Mouse (Mus musculus) G1E (cell line): ENCODE results near the gene Gucy2c. TPM values are rescaled to one million over a fixed set of nuclear protein-coding genes. Genes with fewer than 3 reads are reported as not detected.

Experiments
- ATAC-seq: 2 replicates; pipeline ENCODE4 v1.8.0; 2016; ENCODE audit warnings: mild to moderate bottlenecking; ENCODE audit not compliant: insufficient number of reproducible peaks, poor library complexity, low FRiP score, severe bottlenecking; ENCODE audit errors: extremely low read depth
- DNase-seq: peaks from one replicate; pipeline ENCODE4 v3.0.0; 2012; ENCODE audit warnings: low spot score
- H3K27me3 ChIP-seq: 2 replicates; pipeline ENCODE4 v1.6.1; 2012; ENCODE audit warnings: mild to moderate bottlenecking, low read length, inconsistent platforms; ENCODE audit not compliant: insufficient read depth
- H3K36me3 ChIP-seq: replicated peaks from 2 replicates; pipeline ENCODE3; 2012; ENCODE audit warnings: mild to moderate bottlenecking, inconsistent platforms
- H3K4me1 ChIP-seq: 2 replicates; pipeline ENCODE4 v1.6.1; 2012; ENCODE audit warnings: low read depth, low read length, inconsistent platforms, mixed read lengths; ENCODE audit not compliant: insufficient read depth
- H3K4me3 ChIP-seq: 2 replicates; pipeline ENCODE4 v1.5.1; 2012; ENCODE audit warnings: low read depth, mild to moderate bottlenecking, inconsistent platforms, low read length, moderate library complexity, mixed read lengths
- H3K9me3 ChIP-seq: replicated peaks from 2 replicates; pipeline ENCODE4 v1.6.1; 2012; ENCODE audit warnings: inconsistent platforms
- CTCF ChIP-seq: IDR thresholded peaks from 2 replicates; pipeline ENCODE4 v1.5.1; 2012; ENCODE audit warnings: low read depth, low read length, inconsistent platforms, mixed read lengths
- GATA1 ChIP-seq: IDR thresholded peaks from 2 replicates; pipeline ENCODE4 v1.6.1; 2012; ENCODE audit warnings: borderline replicate concordance, low read length, inconsistent platforms, mixed read lengths
- GATA2 ChIP-seq: IDR thresholded peaks from 2 replicates; pipeline ENCODE4 v1.6.1; 2012; ENCODE audit warnings: low read depth, low read length, inconsistent platforms, borderline replicate concordance
- POLR2AphosphoS5 ChIP-seq: IDR thresholded peaks from 2 replicates; pipeline ENCODE4 v1.6.1; 2012; ENCODE audit warnings: low read depth, low read length, inconsistent platforms; ENCODE audit not compliant: insufficient replicate concordance
- TAL1 ChIP-seq: conservative IDR thresholded peaks from 2 replicates; pipeline ENCODE4 v1.6.1; 2012; ENCODE audit warnings: low read depth, low read length, inconsistent platforms, mixed read lengths
- polyA plus RNA-seq: library from polyadenylated mRNA; stranded (reverse); fragments of >175 nt; gene quantifications from 2 replicates; pipeline ENCODE4 v1.2.3, GENCODE M21; 2012
- total RNA-seq, 2 experiments: library from RNA; stranded (forward) in 1 of 2; stranded (reverse) in 1 of 2; fragments of 200-1000 nt in 1 of 2; fragments of >200 nt in 1 of 2; fragmentation: Nextera tagmentation in 1 of 2; gene quantifications; 2 replicates each; pipeline ENCODE4 v1.2.3; 2014 to 2017

Gene Gucy2c
- total RNA-seq (2014; fragmentation: Nextera tagmentation) (not detected in 2 replicates), total RNA-seq (2017) (under 0.01 TPM in 1 of 2 replicates, not detected in the other), polyA plus RNA-seq (not detected in 2 replicates)

GRCm38 (mm10) chr6:136781377-136781986 is at the start of gene Gucy2c:
Gene Gucy2c, minus strand, starts transcription at chr6:136781765.
- H3K4me3 ChIP-seq: no peak within 1 kb of the TSS
- H3K27me3 ChIP-seq: no peaks in the 10 kb centered on the region
- ATAC-seq (no peak), DNase-seq (no peak)
- H3K36me3 ChIP-seq: no peaks in the 10 kb centered on the region
- TF ChIP-seq GATA1 (no peak), POLR2AphosphoS5 (no peak), GATA2 (no peak), TAL1 (no peak), CTCF (no peak)
- no peaks in the 10 kb centered on the region for H3K9me3 ChIP-seq
- H3K4me1 ChIP-seq: no peaks in the 10 kb centered on the region

DNA sequence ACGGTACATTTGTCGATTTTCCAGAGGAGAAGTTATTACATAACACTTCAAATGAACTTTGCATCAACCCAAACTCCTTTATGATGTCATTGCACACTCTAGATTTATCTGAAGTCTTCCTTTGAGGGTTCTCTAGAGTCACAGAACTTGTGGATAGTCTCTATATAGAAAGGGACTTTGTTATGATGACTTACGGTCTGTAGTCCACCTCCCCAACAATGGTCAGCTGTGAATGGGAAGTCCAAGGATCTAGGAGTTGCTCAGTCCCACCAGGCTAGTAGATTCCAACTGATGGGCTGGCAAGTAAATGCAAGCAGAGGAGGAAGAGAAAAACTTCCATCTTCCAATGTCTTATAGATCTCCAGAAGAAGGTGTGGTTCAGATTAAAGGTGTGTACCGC is 47.1 kb upstream of the Gucy2c start:
- DNase-seq (no peak), ATAC-seq (no peak)
- H3K4me3 ChIP-seq: peak overlapping the region; percentile 68
- TF ChIP-seq POLR2AphosphoS5 (no peak), GATA2 (no peak), TAL1 (no peak), CTCF (no peak), GATA1 (no peak)
- peaks cover 32% of the 10 kb centered on the region for H3K4me1 ChIP-seq
- H3K27me3 ChIP-seq: no peaks in the 10 kb centered on the region
- no peaks in the 10 kb centered on the region for H3K9me3 ChIP-seq
- peaks cover 20% of the 10 kb centered on the region for H3K36me3 ChIP-seq

DNA sequence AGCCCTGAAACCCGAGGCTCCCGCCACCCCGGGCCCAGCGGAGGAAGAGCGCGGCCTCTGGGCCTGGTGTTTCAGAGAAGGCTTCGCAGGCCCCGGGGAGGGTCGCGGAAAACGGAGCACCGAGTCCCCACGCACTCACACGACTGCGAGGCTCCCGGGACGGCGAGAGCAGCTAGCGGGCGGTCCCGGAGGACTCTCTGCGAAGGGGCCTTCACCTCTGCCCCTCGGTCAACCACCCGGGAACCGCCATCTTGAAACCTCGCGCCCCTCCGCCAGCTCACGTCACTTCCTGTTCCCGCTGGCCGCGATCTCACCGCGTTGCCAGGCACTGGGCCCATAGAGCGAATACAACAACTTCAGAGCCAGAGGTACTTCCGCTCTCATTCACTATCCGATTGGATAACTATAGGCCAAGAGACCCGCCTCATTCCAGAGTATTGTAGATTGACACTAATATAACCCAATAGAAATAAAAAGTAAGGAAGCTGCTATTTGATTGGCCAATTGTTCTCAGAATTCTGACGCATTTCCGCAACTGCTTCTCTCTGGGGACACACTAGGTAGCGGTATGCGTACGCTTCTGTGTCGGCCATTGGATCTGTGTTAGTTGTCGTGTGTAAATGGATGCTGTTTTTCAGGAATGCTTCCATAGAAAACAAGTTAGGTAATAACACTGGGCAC is 46.5 kb upstream of the Gucy2c start, which contains the start of gene Wbp11:
Gene Wbp11, minus strand, starts transcription at position 353 of the 681 bp plus-strand sequence.
- DNase-seq (peak; percentile 91), ATAC-seq (peak; percentile 99)
- Histone ChIP-seq H3K27me3 (no peaks in the 10 kb centered on the region), H3K4me3 (peak within 1 kb of the TSS; percentile 93), H3K9me3 (no peaks in the 10 kb centered on the region), H3K36me3 (peaks cover 22% of the 10 kb centered on the region), H3K4me1 (peaks cover 32% of the 10 kb centered on the region)
- no peak for TF ChIP-seq CTCF
- TF ChIP-seq GATA1: no peak
- TF ChIP-seq POLR2AphosphoS5: no peak
- TF ChIP-seq TAL1: no peak
- no peak for TF ChIP-seq GATA2

DNA sequence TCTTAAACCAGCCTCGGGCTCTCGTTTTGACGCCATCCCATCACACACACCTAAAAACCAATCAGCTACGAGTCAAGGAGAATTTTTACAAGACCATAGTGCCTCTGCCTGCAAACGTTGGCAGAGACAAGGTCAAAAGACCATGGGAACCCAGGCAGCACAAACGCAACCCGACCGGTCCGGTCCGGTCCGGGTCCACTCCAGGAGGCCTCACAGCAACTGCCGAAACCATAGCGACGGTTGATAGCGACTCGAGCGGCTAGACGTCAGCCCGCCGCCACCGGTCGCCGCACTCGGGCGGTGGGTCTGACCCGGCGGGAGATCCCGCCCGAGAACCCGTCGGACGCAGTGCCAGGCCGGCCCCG is 45.9 kb upstream of the Gucy2c start, which contains the start of gene BC049715:
Gene BC049715, plus strand, starts transcription at position 111 of the 365 bp plus-strand sequence.
- DNase-seq: no peak
- Histone ChIP-seq H3K36me3 (peaks cover 27% of the 10 kb centered on the region), H3K27me3 (no peaks in the 10 kb centered on the region), H3K4me1 (peaks cover 33% of the 10 kb centered on the region), H3K9me3 (no peaks in the 10 kb centered on the region), H3K4me3 (peak within 1 kb of the TSS; percentile 93)
- TF ChIP-seq GATA1: no peak
- no peak for ATAC-seq

DNA sequence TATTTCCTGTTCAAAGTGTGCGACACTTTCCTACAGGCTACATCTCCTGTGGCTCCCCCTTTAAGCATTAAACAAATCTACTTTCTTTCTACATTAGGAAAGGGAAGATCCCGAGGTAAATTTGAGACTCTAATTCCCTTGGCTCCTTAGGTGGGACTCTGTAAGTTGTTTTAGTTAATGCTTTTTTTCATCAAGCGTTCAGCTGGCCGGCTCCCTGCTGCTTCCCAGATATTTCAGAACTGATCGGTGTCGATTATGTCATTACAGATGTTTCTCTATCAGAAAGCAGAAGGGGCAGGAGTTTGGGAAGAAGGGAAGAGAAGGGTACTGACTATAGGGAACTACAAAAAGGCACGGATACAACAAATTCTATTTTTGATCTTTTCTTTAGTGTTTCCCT is 45.6 kb upstream of the Gucy2c start:
- H3K4me3 ChIP-seq: peak overlapping the region; percentile 93
- ATAC-seq (no peak), DNase-seq (no peak)
- H3K4me1 ChIP-seq: peaks cover 36% of the 10 kb centered on the region
- peaks cover 31% of the 10 kb centered on the region for H3K36me3 ChIP-seq
- TF ChIP-seq TAL1 (no peak), GATA2 (no peak), GATA1 (no peak), POLR2AphosphoS5 (no peak), CTCF (no peak)
- no peaks in the 10 kb centered on the region for H3K9me3 ChIP-seq
- H3K27me3 ChIP-seq: no peaks in the 10 kb centered on the region

GRCm38 (mm10) chr6:136824987-136825386 is 43.4 kb upstream of the Gucy2c start:
- TF ChIP-seq GATA2 (no peak), POLR2AphosphoS5 (no peak), TAL1 (no peak), GATA1 (no peak), CTCF (no peak)

More at GRCm38 (mm10) chr6:136824987-136825386, 43.4 kb upstream of the Gucy2c start:
- no peak for ATAC-seq
- H3K4me3 ChIP-seq: no peak overlapping the region
- H3K9me3 ChIP-seq: no peaks in the 10 kb centered on the region
- H3K4me1 ChIP-seq: peaks cover 44% of the 10 kb centered on the region
- DNase-seq: no peak
- no peaks in the 10 kb centered on the region for H3K27me3 ChIP-seq
- H3K36me3 ChIP-seq: peaks cover 52% of the 10 kb centered on the region
